ENCODE assay signal across 8 mouse cellular contexts in genomic region chr9:113629632-113630031, GRCm38 (mm10).
DNase-seq lines count a peak whose midpoint lies in the region; ATAC-seq and TF ChIP-seq lines count a peak whose summit lies in the region.

No protein-coding gene starts in this region.

- ATAC-seq in forebrain, embryonic 15.5 days (replicated peaks), result peak; percentile 62
- ATAC-seq in midbrain, embryonic 12.5 days (ENCODE audit: low FRiP score, low read depth), result peak; percentile 67
- no peak for ATAC-seq in stomach, postnatal 0 days (ENCODE audit: low FRiP score, low TSS enrichment)
- no peak for ATAC-seq in erythroid progenitor cell, adult 5-6 weeks (replicated peaks; ENCODE audit: low FRiP score, poor library complexity, severe bottlenecking)

- H3K4me2 ChIP-seq in forebrain, embryonic 15.5 days (replicated peaks), result no peak overlapping the region
- no peak overlapping the region for H3K4me2 ChIP-seq in midbrain, embryonic 12.5 days (replicated peaks)
- no peak overlapping the region for H3K4me2 ChIP-seq in stomach, postnatal 0 days (replicated peaks; ENCODE audit: low read depth)

- WGBS in forebrain, embryonic 15.5 days, result 4% methylated on average over 9 of the region's 9 CpGs
- 5% methylated on average over 9 of the region's 9 CpGs for WGBS in midbrain, embryonic 12.5 days
- 10% methylated on average over 9 of the region's 9 CpGs for WGBS in stomach, postnatal 0 days

- no peaks in the 10 kb centered on the region for H3K9me3 ChIP-seq in forebrain, embryonic 15.5 days
- no peaks in the 10 kb centered on the region for H3K9me3 ChIP-seq in midbrain, embryonic 12.5 days
- H3K9me3 ChIP-seq in stomach, postnatal 0 days (ENCODE audit: control insufficient read depth, low read length), result no peaks in the 10 kb centered on the region

- TF ChIP-seq EP300 in stomach, postnatal 0 days (optimal IDR thresholded peaks at IDR 0.05), result no peak

- DNase-seq in thymus, postnatal 0 days (ENCODE audit: low spot score), result peak; percentile 21
- DNase-seq in thymus, postnatal 36 days, result no peak
- DNase-seq in c-Kit-positive CD71-negative TER-119-negative erythroid progenitor cells, embryonic 14.5 days (ENCODE audit: low read depth), result peak; percentile 23
- peak; percentile 54 to 84 for DNase-seq in layer of hippocampus, adult 18-20 months (ENCODE audit: low spot score in 2 of 2)
- DNase-seq in stomach, postnatal 0 days (ENCODE audit: low spot score), result peak; percentile 28

- H3K9ac ChIP-seq in forebrain, embryonic 15.5 days (replicated peaks), result peak overlapping the region; percentile 27; the same call in 1 of the 2 replicates
- no peak overlapping the region for H3K9ac ChIP-seq in midbrain, embryonic 12.5 days (replicated peaks)
- no peak overlapping the region for H3K9ac ChIP-seq in stomach, postnatal 0 days (ENCODE audit: low read length)

- peak; percentile 77 for TF ChIP-seq CTCF in stomach, postnatal 0 days (IDR thresholded peaks at IDR 0.05; ENCODE audit: low read depth)

- no peaks in the 10 kb centered on the region for H3K36me3 ChIP-seq in forebrain, embryonic 15.5 days
- H3K36me3 ChIP-seq in midbrain, embryonic 12.5 days, result no peaks in the 10 kb centered on the region
- H3K36me3 ChIP-seq in stomach, postnatal 0 days (ENCODE audit: control insufficient read depth, insufficient read depth, low read length), result no peaks in the 10 kb centered on the region

- H3K4me3 ChIP-seq in forebrain, embryonic 15.5 days, result no peak overlapping the region
- H3K4me3 ChIP-seq in midbrain, embryonic 12.5 days, result no peak overlapping the region
- no peak overlapping the region for H3K4me3 ChIP-seq in stomach, postnatal 0 days (ENCODE audit: low read depth, low read length)

- H3K4me1 ChIP-seq in forebrain, embryonic 15.5 days, result peaks cover 26% of the 10 kb centered on the region
- H3K4me1 ChIP-seq in midbrain, embryonic 12.5 days, result no peaks in the 10 kb centered on the region
- H3K4me1 ChIP-seq in stomach, postnatal 0 days (replicated peaks; ENCODE audit: control insufficient read depth, insufficient read depth), result no peaks in the 10 kb centered on the region

- no peaks in the 10 kb centered on the region for H3K27me3 ChIP-seq in forebrain, embryonic 15.5 days
- H3K27me3 ChIP-seq in midbrain, embryonic 12.5 days, result no peaks in the 10 kb centered on the region
- H3K27me3 ChIP-seq in stomach, postnatal 0 days (ENCODE audit: control insufficient read depth, insufficient read depth, low read length), result no peaks in the 10 kb centered on the region

- peak overlapping the region; percentile 32; the same call in 1 of the 2 replicates for H3K27ac ChIP-seq in forebrain, embryonic 15.5 days (replicated peaks)
- no peak overlapping the region for H3K27ac ChIP-seq in midbrain, embryonic 12.5 days (replicated peaks)
- H3K27ac ChIP-seq in stomach, postnatal 0 days (replicated peaks), result no peak overlapping the region

Comparison
In these comparisons a context has a peak if more than half of its experiments do, and no peak if none do; other contexts are left out.
1. DNase-seq: peak in thymus, postnatal 0 days (single experiment), c-Kit-positive CD71-negative TER-119-negative erythroid progenitor cells, embryonic 14.5 days (single experiment), layer of hippocampus, adult 18-20 months (2 of 2) and stomach, postnatal 0 days (single experiment); none in thymus, postnatal 36 days (0 of 2).
2. ATAC-seq: peak in forebrain, embryonic 15.5 days (single experiment) and midbrain, embryonic 12.5 days (single experiment); none in stomach, postnatal 0 days (single experiment) and erythroid progenitor cell, adult 5-6 weeks (single experiment).